Mouse (Mus musculus) bone marrow macrophage, adult 2 months (primary cell): Measurements from ENCODE around the gene Tk1.

Experiments used
- CTCF ChIP-seq: IDR thresholded peaks from 2 replicates; pipeline ENCODE4 v1.5.1; 2012; ENCODE audit warnings: low read depth, mild to moderate bottlenecking, low read length, moderate library complexity
- POLR2A ChIP-seq: IDR thresholded peaks from 2 replicates; pipeline ENCODE4 v1.6.1; 2012; ENCODE audit warnings: mild to moderate bottlenecking, low read depth, low read length, borderline replicate concordance

- no peak for TF ChIP-seq POLR2A
- TF ChIP-seq CTCF, result no peak
Measured at GRCm38 (mm10) chr11:117781199-117781821, 44.6 kb downstream of the Tk1 start.
